Mouse (Mus musculus): ENCODE data around the gene Bcl2l15. TPM values are rescaled to one million over a fixed set of nuclear protein-coding genes. Genes with fewer than 3 reads are reported as not detected.
"Not testable (repeated sequence)": the region's sequence is repeated elsewhere in the genome, so short reads cannot be mapped to it uniquely, and the experiment has no call there.

The Bcl2l15 gene
- polyA plus RNA-seq, 1 experiment from 2014 or later: 0.23 TPM

DNA sequence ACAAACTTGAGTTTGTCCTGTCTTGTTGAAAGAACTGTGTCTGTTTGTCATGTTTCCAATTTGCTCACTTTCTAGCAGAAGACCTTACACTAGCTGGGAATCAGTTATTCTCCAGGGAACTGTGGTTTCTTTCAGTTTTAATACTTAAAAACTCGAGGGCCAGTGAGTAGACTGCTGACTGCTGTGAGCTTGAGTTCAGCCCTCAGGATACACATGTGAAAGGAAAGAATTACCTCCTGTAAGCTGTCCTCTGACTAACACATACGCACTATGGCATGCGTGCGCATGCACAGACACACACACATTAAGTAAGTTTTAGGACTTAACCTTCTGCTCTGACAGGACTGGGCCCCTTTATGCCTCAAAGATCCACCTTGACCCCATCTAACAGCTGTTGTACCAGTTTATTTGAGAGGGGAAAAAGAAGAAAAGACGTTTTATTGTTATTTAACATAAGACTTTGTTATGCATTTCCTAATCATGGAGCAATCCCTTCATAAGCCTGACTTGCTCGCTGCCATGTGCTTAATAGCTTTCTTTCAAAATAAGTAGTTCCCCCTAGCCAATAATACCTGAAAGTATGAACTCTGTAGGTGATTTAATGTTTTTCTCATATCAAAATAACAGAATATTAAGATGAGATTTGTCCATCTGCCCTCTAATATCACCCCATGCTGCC is 3.0 kb downstream of the Bcl2l15 start:
- Histone ChIP-seq H3K27me3 (no peaks in the 10 kb centered on the region), H3K36me3 (no peaks in the 10 kb centered on the region), H3K4me1 (no peaks in the 10 kb centered on the region), H3K4me2 (replicated peaks) (no peak overlapping the region), H3K27ac (no peak overlapping the region), H3K9ac (peak overlapping the region; percentile 20; the same call in 1 of the 2 replicates), H3K4me3 (no peak overlapping the region), H3K9me3 (no peaks in the 10 kb centered on the region)
- ATAC-seq (ENCODE audit: low FRiP score, low read depth): no peak
- 69% methylated on average over 6 of the region's 6 CpGs for whole genome bisulfite sequencing

DNA sequence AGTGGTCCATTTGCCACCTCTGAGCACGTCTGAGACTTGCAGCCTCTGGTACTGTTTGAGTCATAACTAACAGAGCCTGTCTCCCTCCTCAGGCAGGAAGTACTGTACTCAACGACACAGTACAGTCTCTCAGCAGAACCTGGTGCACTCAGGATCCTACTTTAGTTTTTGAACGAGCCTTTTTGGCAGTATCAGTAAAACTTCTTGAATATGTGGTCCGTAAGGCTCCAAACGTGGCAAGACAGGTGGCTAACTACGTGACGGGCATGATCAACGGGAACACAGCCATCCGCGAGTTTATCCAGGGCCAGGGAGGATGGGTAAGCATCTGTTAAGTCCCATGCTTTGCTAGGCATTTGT is 3.5 kb downstream of the Bcl2l15 start:
- Histone ChIP-seq H3K27ac (no peak overlapping the region), H3K27me3 (no peaks in the 10 kb centered on the region), H3K9me3 (no peaks in the 10 kb centered on the region), H3K4me2 (replicated peaks) (no peak overlapping the region), H3K4me1 (no peaks in the 10 kb centered on the region), H3K9ac (peak overlapping the region; percentile 20; the same call in 1 of the 2 replicates), H3K4me3 (no peak overlapping the region), H3K36me3 (no peaks in the 10 kb centered on the region)
- ATAC-seq (ENCODE audit: low FRiP score, low read depth): no peak
- 75% methylated on average over 10 of the region's 10 CpGs for WGBS

DNA sequence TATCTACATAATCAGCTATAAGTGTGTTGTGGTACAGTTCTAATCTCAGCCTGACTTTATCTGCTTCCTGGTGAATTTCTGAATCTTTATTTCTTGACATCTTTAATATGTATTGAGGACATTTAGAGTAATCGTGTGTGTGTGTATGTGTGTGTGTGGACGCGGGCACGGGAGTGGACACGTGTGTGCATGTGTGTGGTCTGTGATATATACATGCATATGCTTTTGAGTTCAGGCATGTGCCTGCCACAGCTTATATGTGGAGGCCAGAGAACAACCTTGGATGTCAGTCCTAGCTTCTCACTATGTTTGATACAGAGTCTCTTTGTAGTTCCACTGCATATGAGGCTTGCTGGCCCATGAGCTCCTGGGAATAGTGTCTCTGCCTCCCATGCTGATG is 4.1 kb downstream of the Bcl2l15 start:
- Histone ChIP-seq H3K4me3 (no peak overlapping the region), H3K4me2 (replicated peaks) (no peak overlapping the region)
- no peak for ATAC-seq (ENCODE audit: low FRiP score, low read depth)

DNA sequence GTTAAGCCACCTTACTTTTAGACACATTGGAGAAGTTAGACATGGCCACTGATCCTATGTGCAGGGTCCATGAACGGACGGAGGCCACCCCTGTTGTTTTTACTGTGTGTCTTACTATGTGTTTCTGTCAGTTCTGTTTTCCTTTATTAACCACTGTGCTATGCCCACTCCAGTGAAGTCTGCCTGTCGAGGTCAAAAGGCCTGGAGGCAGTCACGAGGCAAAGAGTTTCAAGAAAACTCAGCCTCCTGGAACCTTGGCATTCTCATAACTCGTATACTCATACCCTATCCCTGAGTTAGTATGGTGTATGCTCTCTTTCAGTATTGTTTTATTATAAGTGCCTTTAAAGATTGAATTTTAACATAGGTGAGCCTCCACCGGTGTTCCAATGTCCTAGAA is 7.3 kb downstream of the Bcl2l15 start:
- 90% methylated on average over 6 of the region's 6 CpGs for WGBS
- Histone ChIP-seq H3K9me3 (no peaks in the 10 kb centered on the region), H3K36me3 (no peaks in the 10 kb centered on the region), H3K4me3 (no peak overlapping the region), H3K27me3 (no peaks in the 10 kb centered on the region), H3K4me2 (replicated peaks) (no peak overlapping the region), H3K4me1 (no peaks in the 10 kb centered on the region), H3K9ac (no peak overlapping the region), H3K27ac (no peak overlapping the region)
- ATAC-seq (ENCODE audit: low FRiP score, low read depth): no peak

More for the DNA sequence above, 4.1 kb downstream of the Bcl2l15 start:
- 90% methylated on average over 5 of the region's 5 CpGs for WGBS
- no peaks in the 10 kb centered on the region for H3K27me3 ChIP-seq
- H3K9ac ChIP-seq: no peak overlapping the region
- H3K4me1 ChIP-seq: no peaks in the 10 kb centered on the region
- H3K9me3 ChIP-seq: no peaks in the 10 kb centered on the region
- no peak overlapping the region for H3K27ac ChIP-seq
- H3K36me3 ChIP-seq: no peaks in the 10 kb centered on the region

DNA sequence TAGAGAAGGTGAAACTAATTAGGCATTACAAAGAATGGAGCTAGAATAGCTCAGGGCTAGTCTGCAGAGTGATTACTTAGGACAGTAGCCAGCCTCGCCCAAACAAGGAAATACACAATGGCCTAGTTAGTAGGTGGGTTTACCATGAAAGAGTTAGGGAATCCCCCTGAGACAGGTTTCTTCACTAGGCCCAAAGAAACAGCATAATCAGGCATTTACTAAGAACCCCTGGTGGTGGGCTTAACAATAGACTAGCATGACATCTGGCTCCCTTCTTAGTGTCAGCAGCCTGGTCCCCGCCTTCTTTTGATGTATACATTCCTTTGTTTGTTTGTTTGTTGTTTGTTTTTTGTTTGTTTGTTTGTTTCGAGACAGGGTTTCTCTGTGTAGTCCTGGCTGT is 7.8 kb downstream of the Bcl2l15 start:
- H3K9ac ChIP-seq; H3K9me3 ChIP-seq; H3K4me3 ChIP-seq; H3K27me3 ChIP-seq; H3K4me1 ChIP-seq; ATAC-seq (ENCODE audit: low FRiP score, low read depth); H3K36me3 ChIP-seq; H3K27ac ChIP-seq; H3K4me2 ChIP-seq (replicated peaks): not testable (repeated sequence)
- WGBS: 85% methylated on average over 3 of the region's 3 CpGs

DNA sequence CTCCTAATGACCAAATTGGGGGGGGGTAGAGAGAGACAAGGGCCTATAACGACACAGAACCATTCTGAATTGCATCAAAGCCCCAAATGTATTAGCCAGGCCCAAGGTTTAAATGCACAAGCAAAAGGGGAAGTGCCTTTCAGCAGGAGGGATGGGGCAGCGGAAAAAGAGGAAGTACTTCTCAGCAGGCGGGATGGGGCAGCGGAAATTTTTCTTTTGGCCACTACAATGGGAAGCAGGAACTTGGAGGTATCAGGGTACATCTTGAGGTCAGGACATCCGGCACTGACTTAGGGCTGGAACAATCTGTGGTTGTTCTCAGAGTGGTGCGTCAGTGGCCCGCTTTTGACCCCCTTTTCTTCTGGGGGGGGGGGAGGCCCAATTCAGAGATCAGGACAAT is 8.5 kb downstream of the Bcl2l15 start:
- 88% methylated on average over 7 of the region's 7 CpGs for WGBS
- not testable (repeated sequence) for H3K9me3 ChIP-seq; H3K27ac ChIP-seq; H3K4me3 ChIP-seq; H3K4me2 ChIP-seq (replicated peaks); H3K27me3 ChIP-seq; H3K9ac ChIP-seq; H3K36me3 ChIP-seq; H3K4me1 ChIP-seq; ATAC-seq (ENCODE audit: low FRiP score, low read depth)

DNA sequence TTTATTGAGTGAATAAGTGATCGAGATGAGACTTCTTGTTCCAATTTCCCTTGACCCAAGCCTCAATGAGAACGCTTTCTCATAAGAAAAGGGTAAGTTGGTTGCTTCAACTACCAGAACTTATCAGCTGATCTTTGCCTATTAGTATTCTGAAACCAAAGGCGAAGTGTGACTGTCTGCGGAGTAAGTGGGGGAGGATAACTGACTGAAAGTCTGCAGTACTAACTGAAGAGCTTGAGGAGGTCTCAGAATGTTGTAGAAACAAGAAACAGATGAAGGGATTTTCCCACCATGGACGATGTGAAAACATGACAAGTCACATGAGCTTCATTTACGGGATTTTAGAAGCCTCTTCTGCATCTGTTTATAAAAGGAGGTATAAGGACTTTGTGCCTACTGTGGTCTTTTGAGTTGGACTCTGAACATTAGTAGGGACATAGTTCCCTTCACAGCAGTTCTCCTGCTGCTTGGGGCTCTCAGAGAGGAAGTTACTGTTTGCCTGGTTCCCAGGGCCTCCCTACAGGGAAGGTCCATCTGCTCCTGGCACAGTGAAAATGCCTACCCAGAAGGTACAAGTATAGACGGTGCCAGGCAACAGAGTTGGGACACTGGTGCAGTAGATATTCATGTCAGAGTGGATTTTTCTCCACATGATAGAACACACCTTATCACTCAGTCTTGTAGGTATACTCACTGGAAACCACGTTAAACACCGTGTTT is 18.4 kb downstream of the Bcl2l15 start:
- Histone ChIP-seq H3K4me1 (no peaks in the 10 kb centered on the region), H3K27me3 (no peaks in the 10 kb centered on the region), H3K36me3 (no peaks in the 10 kb centered on the region), H3K27ac (no peak overlapping the region), H3K9me3 (no peaks in the 10 kb centered on the region), H3K4me2 (replicated peaks) (no peak overlapping the region), H3K9ac (no peak overlapping the region), H3K4me3 (no peak overlapping the region)
- ATAC-seq (ENCODE audit: low FRiP score, low read depth): no peak
- WGBS: 81% methylated on average over 9 of the region's 9 CpGs

DNA sequence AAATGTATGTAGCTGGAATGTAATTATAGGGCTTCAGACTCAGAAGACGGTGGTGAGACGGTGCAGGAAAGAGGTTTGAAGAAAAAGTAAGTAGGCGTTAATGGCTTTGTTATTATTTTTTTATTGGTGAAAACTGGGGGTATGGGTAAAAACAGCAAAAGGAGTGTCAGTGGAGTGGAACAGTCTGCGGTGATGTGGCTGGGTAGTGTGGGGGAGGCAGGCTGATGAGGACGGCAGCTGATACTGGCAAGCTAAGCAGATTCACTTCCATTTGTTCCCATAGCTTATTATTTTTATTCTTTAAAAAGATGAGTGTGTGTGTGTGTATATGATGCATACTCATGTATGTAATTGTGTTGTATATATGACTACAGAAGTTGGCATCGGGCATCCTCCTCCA is 19.1 kb downstream of the Bcl2l15 start:
- no peak overlapping the region for H3K9ac ChIP-seq
- H3K36me3 ChIP-seq: no peaks in the 10 kb centered on the region
- no peaks in the 10 kb centered on the region for H3K9me3 ChIP-seq
- WGBS: 72% methylated on average over 6 of the region's 6 CpGs
- no peaks in the 10 kb centered on the region for H3K4me1 ChIP-seq
- no peak overlapping the region for H3K4me2 ChIP-seq (replicated peaks)
- no peak for ATAC-seq (ENCODE audit: low FRiP score, low read depth)
- no peak overlapping the region for H3K27ac ChIP-seq
- no peak overlapping the region for H3K4me3 ChIP-seq
- no peaks in the 10 kb centered on the region for H3K27me3 ChIP-seq

DNA sequence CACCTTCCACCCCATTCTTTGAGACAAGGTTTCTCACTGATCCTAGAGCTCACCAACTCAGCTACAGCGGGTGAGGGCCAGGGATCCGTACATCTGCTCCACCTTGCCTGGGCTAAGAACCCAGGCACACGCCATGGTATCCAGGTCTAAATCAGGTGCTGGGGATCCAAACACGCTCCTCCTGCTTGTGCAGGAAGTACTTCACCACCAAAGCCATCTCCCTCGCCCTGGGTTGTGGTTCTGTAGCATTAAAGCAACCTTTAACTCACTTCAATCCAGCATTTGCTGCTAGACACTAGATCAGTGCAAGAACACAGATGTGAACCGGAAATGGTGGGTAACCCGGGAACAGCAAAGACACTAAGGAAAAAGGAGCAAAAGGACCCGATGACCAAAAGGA is 19.5 kb downstream of the Bcl2l15 start:
- no peak overlapping the region for H3K4me3 ChIP-seq
- H3K9ac ChIP-seq: no peak overlapping the region
- H3K4me2 ChIP-seq (replicated peaks): no peak overlapping the region
- WGBS: 84% methylated on average over 8 of the region's 8 CpGs
- no peaks in the 10 kb centered on the region for H3K36me3 ChIP-seq
- H3K4me1 ChIP-seq: no peaks in the 10 kb centered on the region
- H3K27me3 ChIP-seq: no peaks in the 10 kb centered on the region
- H3K27ac ChIP-seq: no peak overlapping the region
- no peaks in the 10 kb centered on the region for H3K9me3 ChIP-seq
- ATAC-seq (ENCODE audit: low FRiP score, low read depth): no peak

DNA sequence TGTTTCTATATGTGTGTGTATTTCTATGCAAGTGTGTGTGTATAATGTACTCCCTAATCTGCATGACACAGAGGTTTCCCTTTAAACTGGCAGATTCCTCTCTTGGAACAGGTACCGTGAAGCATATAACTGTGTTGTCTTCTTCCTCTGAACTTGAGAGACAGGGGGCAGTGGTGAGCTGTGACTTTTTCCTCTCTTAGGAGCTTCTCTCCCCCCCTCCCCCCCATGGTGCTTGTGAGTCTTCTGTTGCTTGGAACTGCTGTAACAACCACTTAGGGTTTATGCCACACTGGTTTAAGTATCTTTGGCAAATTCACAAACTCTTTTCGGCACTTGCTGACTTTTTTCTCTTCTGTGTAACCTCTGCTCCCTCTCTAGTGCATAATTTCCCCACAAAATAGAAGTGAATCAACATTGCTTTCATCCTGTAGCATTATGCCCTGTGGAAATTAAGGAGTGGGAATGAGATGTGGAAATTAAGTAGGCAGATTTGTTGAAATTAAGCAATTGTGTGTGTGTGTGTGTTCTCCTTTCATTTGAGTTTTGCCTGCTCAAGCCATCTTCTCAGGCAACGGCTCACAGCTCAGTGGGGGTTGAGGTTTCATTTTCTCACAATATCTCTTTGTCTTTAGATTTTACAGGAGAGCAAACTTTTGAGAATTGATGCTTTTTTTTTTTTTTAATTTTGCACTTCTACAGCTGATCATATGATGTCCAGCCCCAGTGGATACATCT is 20.3 kb downstream of the Bcl2l15 start:
- WGBS: 69% methylated on average over 3 of the region's 3 CpGs
- no peak for ATAC-seq (ENCODE audit: low FRiP score, low read depth)

DNA sequence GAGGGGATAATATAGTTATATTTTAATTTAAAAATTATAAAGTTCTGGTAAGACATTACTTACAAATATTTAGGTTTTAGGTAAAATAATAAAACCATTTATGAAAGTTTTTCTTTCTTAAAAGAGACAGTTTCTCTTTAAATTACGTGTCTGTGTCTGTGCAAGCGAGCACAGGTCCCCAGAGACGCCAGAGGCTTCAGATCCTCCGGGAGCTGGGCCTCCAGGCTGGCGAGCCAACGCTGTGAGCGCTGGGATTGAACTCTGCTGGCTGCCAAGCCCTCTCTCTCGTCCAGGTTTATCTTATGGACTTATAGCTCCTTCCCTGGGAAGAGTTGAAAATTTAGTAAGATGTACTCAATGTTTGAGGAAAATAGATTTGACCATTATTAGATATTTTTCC is 21.4 kb downstream of the Bcl2l15 start:
- WGBS: 64% methylated on average over 8 of the region's 8 CpGs
- ATAC-seq (ENCODE audit: low FRiP score, low read depth): no peak
- H3K36me3 ChIP-seq: no peaks in the 10 kb centered on the region
- H3K27ac ChIP-seq: no peak overlapping the region
- H3K9ac ChIP-seq: no peak overlapping the region
- H3K4me3 ChIP-seq: no peak overlapping the region
- no peaks in the 10 kb centered on the region for H3K4me1 ChIP-seq
- no peaks in the 10 kb centered on the region for H3K9me3 ChIP-seq
- H3K4me2 ChIP-seq (replicated peaks): no peak overlapping the region
- no peaks in the 10 kb centered on the region for H3K27me3 ChIP-seq

More for the DNA sequence above, 20.3 kb downstream of the Bcl2l15 start:
- no peaks in the 10 kb centered on the region for H3K4me1 ChIP-seq
- no peaks in the 10 kb centered on the region for H3K27me3 ChIP-seq
- no peak overlapping the region for H3K9ac ChIP-seq
- H3K9me3 ChIP-seq: no peaks in the 10 kb centered on the region
- H3K27ac ChIP-seq: no peak overlapping the region
- H3K4me2 ChIP-seq (replicated peaks): no peak overlapping the region
- no peaks in the 10 kb centered on the region for H3K36me3 ChIP-seq
- H3K4me3 ChIP-seq: no peak overlapping the region

DNA sequence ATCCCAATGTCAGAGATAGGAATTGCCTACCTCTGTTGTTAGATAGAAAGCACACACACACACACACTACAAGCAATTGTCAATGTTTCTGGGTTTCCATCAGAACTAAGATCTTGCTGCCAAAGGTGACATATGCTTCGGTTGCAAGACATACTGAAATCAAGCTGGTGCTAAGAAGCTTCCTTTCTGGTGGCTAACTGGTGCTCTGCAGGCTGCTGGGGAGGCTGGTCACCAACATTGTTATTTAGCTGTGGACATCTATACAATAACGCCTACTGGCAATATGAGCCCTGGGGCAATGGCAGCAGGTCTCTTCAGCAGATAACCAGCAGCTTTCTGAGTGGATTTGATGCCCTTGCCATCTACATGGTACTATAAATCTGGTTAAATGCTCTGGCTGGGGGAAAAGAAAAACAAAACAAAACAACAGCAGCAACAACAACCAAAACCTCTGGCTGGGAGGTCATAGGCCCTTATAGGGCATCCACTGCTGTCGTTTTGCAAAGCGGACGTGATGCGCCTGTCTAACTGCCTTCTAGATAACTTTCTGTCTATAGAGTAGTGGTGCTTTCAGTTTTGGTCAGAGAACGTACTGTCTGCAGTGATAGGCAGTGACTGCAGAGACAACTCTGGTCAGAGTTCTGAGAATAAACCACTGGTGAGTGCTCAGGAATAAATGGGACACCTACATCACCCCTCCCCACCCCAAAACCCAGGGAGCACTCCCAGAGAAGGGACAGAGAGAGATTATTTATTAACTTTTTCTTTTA is 24.8 kb downstream of the Bcl2l15 start:
- Histone ChIP-seq H3K36me3 (no peaks in the 10 kb centered on the region), H3K27me3 (no peaks in the 10 kb centered on the region), H3K9ac (no peak overlapping the region), H3K9me3 (no peaks in the 10 kb centered on the region), H3K4me3 (no peak overlapping the region), H3K4me1 (no peaks in the 10 kb centered on the region), H3K27ac (no peak overlapping the region), H3K4me2 (replicated peaks) (no peak overlapping the region)
- ATAC-seq (ENCODE audit: low FRiP score, low read depth): no peak
- 90% methylated on average over 7 of the region's 7 CpGs for WGBS
